Mouse (Mus musculus) hindbrain, embryonic 16.5 days (tissue): ENCODE data around the gene 4930402K13Rik. TPM values are rescaled to one million over a fixed set of nuclear protein-coding genes. Genes with fewer than 3 reads are reported as not detected.
"Not testable (repeated sequence)": the region's sequence is repeated elsewhere in the genome, so short reads cannot be mapped to it uniquely, and the experiment has no call there.

Source experiments
- ATAC-seq: fragments of 200-750 bp; cut with Nextera tagmentation; 2 replicates; pipeline ENCODE4 v1.8.0; 2017; ENCODE audit warnings: moderate TSS enrichment, moderate library complexity
- H3K27ac ChIP-seq: fragments of 300-500 bp; sonication (generic); 2 replicates; pipeline ENCODE4 v1.5.1; 2014; ENCODE audit warnings: low read depth, mild to moderate bottlenecking, control low read depth, low read length, moderate library complexity
- H3K27me3 ChIP-seq: fragments of 300-500 bp; sonication (generic); replicated peaks from 2 replicates; pipeline ENCODE4 v1.6.1; 2014; ENCODE audit warnings: low read length; ENCODE audit not compliant: control insufficient read depth, insufficient read depth
- H3K36me3 ChIP-seq: fragments of 300-500 bp; sonication (generic); 2 replicates; pipeline ENCODE4 v1.6.1; 2014; ENCODE audit warnings: mild to moderate bottlenecking, low read length, moderate library complexity, mixed read lengths; ENCODE audit not compliant: control insufficient read depth, insufficient read depth
- H3K4me1 ChIP-seq: fragments of 300-500 bp; sonication (generic); 2 replicates; pipeline ENCODE4 v1.6.1; 2014; ENCODE audit warnings: low read depth, low read length; ENCODE audit not compliant: control insufficient read depth, insufficient read depth
- H3K4me2 ChIP-seq: fragments of 300-500 bp; sonication (generic); 2 replicates; pipeline ENCODE4 v1.6.1; 2014; ENCODE audit warnings: mild to moderate bottlenecking, low read length, control low read depth, moderate library complexity
- H3K4me3 ChIP-seq: fragments of 300-500 bp; sonication (generic); 2 replicates; pipeline ENCODE4 v1.5.1; 2014; ENCODE audit warnings: mild to moderate bottlenecking, low read length, control low read depth, moderate library complexity
- H3K9ac ChIP-seq: fragments of 300-500 bp; sonication (generic); 2 replicates; pipeline ENCODE4 v1.6.1; 2014; ENCODE audit warnings: low read depth, mild to moderate bottlenecking, control low read depth, low read length, moderate library complexity
- H3K9me3 ChIP-seq: fragments of 300-500 bp; sonication (generic); 2 replicates; pipeline ENCODE4 v1.6.1; 2014; ENCODE audit warnings: mild to moderate bottlenecking, low read length, moderate library complexity; ENCODE audit not compliant: control insufficient read depth
- WGBS: fragments of 180-500 bp; shearing (Covaris S2); extraction: QIAGEN DNeasy Blood & Tissue Kit; methylation state at CpG from one replicate; pipeline ENCODE4 v1.1.7; 2014; 5-methylcytosine and 5-hydroxymethylcytosine counted together
- polyA plus RNA-seq: library from polyadenylated mRNA; unstranded; fragments of >200 nt; fragmentation: Nextera tagmentation; extraction: Ambion mirVana; gene quantifications from 2 replicates; pipeline ENCODE4 v1.2.1, GENCODE M21; 2015

Gene 4930402K13Rik
- polyA plus RNA-seq = not detected in 2 replicates

- 85% methylated on average over 6 of the region's 6 CpGs for WGBS
- no peak within 1 kb of the TSS for H3K4me2 ChIP-seq
- no peaks in the 10 kb centered on the region for H3K27me3 ChIP-seq
- no peaks in the 10 kb centered on the region for H3K9me3 ChIP-seq
- H3K9ac ChIP-seq = no peak within 1 kb of the TSS
- H3K4me1 ChIP-seq = no peaks in the 10 kb centered on the region
- no peaks in the 10 kb centered on the region for H3K36me3 ChIP-seq
- H3K4me3 ChIP-seq = no peak within 1 kb of the TSS
- H3K27ac ChIP-seq = no peak within 1 kb of the TSS
- ATAC-seq = no peak
These were observed at the start of gene 4930402K13Rik for GRCm38 (mm10) chrX:9104262-9104661. TSS of gene 4930402K13Rik (plus strand) at chrX:9104562.

GRCm38 (mm10) chrX:9060952-9061351 lies 43.4 kb upstream of the 4930402K13Rik start:
- H3K9me3 ChIP-seq, H3K27ac ChIP-seq, H3K4me3 ChIP-seq, H3K4me2 ChIP-seq, H3K4me1 ChIP-seq, H3K9ac ChIP-seq, H3K36me3 ChIP-seq, ATAC-seq, H3K27me3 ChIP-seq: not testable (repeated sequence)
- 23% methylated on average over 5 of the region's 9 CpGs for WGBS

DNA sequence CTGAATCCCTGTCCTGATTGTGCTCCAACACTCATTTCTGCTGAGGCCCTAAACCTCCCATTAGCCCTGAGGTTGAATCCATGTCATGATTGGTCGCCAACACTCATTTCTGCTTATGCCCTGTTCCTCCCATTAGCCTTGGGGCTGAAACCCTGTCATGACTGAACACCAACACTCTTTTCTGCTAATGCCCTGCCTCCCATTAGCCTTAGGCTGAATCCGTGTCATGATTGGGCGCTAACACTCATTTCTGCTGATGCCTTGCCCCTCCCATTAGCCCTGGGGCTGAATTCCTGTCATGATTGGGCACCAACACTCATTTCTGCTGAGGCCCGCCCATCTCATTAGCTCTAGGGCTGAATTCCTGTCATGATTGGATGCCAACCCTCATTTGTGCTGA lies 42.3 kb upstream of the 4930402K13Rik start:
- no peak for ATAC-seq
- Histone ChIP-seq H3K9ac (no peak overlapping the region), H3K27ac (no peak overlapping the region), H3K4me2 (no peak overlapping the region), H3K36me3 (no peaks in the 10 kb centered on the region), H3K4me3 (no peak overlapping the region), H3K4me1 (no peaks in the 10 kb centered on the region), H3K27me3 (no peaks in the 10 kb centered on the region), H3K9me3 (peaks cover 4% of the 10 kb centered on the region; the same call in 1 of the 2 replicates)
- 93% methylated on average over 4 of the region's 4 CpGs for WGBS

DNA sequence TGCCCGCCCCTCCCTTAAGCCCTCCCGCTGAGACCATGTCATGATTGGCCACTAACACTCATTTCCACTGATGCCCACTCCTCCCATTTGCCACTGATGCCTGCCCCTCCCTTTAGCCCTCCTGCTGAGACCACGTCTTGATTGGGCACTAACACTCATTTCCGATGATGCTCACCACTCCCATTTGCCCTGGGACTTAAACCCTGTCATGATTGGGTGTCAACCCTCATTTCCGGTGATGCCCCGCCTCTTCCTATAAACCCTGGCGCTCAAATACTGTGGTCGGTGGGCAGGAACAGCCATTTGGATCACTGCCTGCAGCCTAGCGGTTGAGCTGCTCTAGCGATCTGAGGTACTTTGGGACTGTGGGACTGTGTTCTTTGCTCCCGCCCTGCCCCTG lies 41.6 kb upstream of the 4930402K13Rik start, which contains the start of gene Fthl17f:
Fthl17f (plus strand) TSS at position 301 of the 400 bp plus-strand sequence.
- H3K36me3 ChIP-seq, H3K9me3 ChIP-seq, ATAC-seq, H3K4me3 ChIP-seq, H3K27me3 ChIP-seq, H3K9ac ChIP-seq, H3K4me1 ChIP-seq, H3K27ac ChIP-seq, H3K4me2 ChIP-seq: not testable (repeated sequence)
- 92% methylated on average over 10 of the region's 11 CpGs for WGBS

DNA sequence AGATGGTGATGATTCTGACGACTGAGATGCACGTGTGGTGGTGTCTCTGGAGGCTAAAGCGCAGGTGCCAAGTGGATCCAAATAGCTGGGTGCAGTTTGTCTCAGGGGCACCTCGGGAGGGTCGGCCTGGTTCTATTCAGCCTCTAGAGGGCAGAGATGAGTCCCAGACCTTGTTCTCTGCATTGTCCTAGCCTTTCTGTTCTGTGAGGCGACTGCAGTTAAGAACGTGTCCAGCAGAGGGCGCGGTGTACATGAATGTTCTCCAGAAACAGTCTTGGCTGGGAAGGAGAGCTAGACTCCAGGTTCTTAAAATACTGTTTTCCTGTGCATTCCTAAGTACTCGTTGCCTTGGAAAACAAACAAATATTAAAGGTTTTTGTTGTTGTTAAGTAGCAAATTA lies 26.7 kb upstream of the 4930402K13Rik start:
- not testable (repeated sequence) for H3K27ac ChIP-seq, H3K4me1 ChIP-seq, H3K27me3 ChIP-seq, H3K9ac ChIP-seq, H3K9me3 ChIP-seq, H3K36me3 ChIP-seq, H3K4me2 ChIP-seq, ATAC-seq, H3K4me3 ChIP-seq
- WGBS = 20% methylated on average over 6 of the region's 10 CpGs

DNA sequence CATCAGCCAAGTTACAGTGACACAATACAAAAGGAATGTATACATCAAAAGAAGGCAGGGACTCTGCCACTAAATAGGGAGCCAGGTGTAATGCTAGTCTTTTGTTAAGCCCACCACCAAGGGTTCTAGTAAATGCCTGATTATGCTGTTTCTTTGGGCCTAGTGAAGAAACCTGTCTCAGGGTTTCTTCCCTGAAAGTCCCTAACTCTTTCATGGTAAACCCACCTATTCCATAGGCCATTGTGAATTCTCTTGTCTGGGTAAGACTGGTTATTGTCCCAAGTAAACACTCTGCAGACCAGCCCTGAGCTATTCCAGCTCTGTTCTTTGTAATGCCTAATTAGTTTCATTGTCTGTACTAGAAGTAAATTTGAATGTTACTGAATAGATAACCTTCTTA lies 9.3 kb upstream of the 4930402K13Rik start:
- not testable (repeated sequence) for ATAC-seq

GRCm38 (mm10) chrX:9110381-9110780 lies 6.0 kb downstream of the 4930402K13Rik start:
- Histone ChIP-seq H3K27me3 (no peaks in the 10 kb centered on the region), H3K9me3 (no peaks in the 10 kb centered on the region), H3K4me1 (no peaks in the 10 kb centered on the region), H3K4me3 (no peak overlapping the region), H3K9ac (no peak overlapping the region), H3K36me3 (no peaks in the 10 kb centered on the region), H3K27ac (no peak overlapping the region), H3K4me2 (no peak overlapping the region)
- WGBS = 72% methylated on average over 2 of the region's 2 CpGs
- ATAC-seq = no peak

More for the DNA sequence above, 9.3 kb upstream of the 4930402K13Rik start:
- H3K27ac ChIP-seq, H3K4me1 ChIP-seq, H3K36me3 ChIP-seq, H3K27me3 ChIP-seq, H3K4me3 ChIP-seq, H3K9ac ChIP-seq, H3K4me2 ChIP-seq, H3K9me3 ChIP-seq: not testable (repeated sequence)

GRCm38 (mm10) chrX:9124928-9125327 lies 20.6 kb downstream of the 4930402K13Rik start:
- ATAC-seq = no peak
- WGBS = 65% methylated on average over 4 of the region's 4 CpGs
- Histone ChIP-seq H3K9ac (no peak overlapping the region), H3K36me3 (no peaks in the 10 kb centered on the region), H3K27ac (no peak overlapping the region), H3K27me3 (no peaks in the 10 kb centered on the region), H3K4me2 (no peak overlapping the region), H3K4me1 (no peaks in the 10 kb centered on the region), H3K9me3 (no peaks in the 10 kb centered on the region), H3K4me3 (no peak overlapping the region)

GRCm38 (mm10) chrX:9128317-9128831 lies 24.0 kb downstream of the 4930402K13Rik start:
- ATAC-seq = peak; percentile 75
- Histone ChIP-seq H3K9ac (no peak overlapping the region), H3K27ac (no peak overlapping the region), H3K9me3 (no peaks in the 10 kb centered on the region), H3K4me2 (no peak overlapping the region), H3K27me3 (no peaks in the 10 kb centered on the region), H3K4me1 (no peaks in the 10 kb centered on the region), H3K4me3 (no peak overlapping the region), H3K36me3 (no peaks in the 10 kb centered on the region)
- WGBS = 50% methylated on average over 7 of the region's 7 CpGs
